Mouse (Mus musculus): ENCODE results near the gene Micall2. TPM values are rescaled to one million over a fixed set of nuclear protein-coding genes. Genes with fewer than 3 reads are reported as not detected.

Micall2 gene
- polyA plus RNA-seq, 1 experiment from 2014 or later, result 11.6 TPM

DNA sequence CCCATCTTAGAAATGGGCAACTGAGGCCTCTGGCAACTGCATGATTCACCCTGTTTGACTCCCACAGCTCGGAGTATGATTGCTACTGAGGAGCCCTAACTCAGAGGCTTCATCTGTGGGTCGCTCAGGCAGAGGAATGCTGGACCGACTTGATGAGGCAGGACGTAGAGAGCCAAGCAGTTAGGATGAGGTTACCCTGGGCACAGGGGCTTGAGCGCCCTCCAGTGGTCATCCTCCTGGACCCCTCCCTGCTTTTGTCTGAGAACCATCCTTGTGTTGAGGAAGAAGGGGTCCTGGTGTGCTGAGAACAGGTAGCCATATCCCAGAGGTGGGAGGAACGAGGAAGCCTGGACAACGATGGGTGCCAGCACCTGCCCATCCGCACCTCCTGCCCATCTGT is 66.8 kb downstream of the Micall2 start:
- Histone ChIP-seq H3K4me1 (ENCODE audit: control insufficient read depth, insufficient read depth, low read length) (no peaks in the 10 kb centered on the region), H3K4me3 (ENCODE audit: low read length) (no peak overlapping the region), H3K9ac (ENCODE audit: low read depth, low read length) (no peak overlapping the region), H3K9me3 (ENCODE audit: control insufficient read depth, low read length) (no peaks in the 10 kb centered on the region), H3K27me3 (replicated peaks; ENCODE audit: control insufficient read depth, insufficient read depth, low read length) (peaks cover 49% of the 10 kb centered on the region), H3K36me3 (ENCODE audit: control insufficient read depth, insufficient read depth, low read length) (no peaks in the 10 kb centered on the region), H3K27ac (ENCODE audit: low read length) (no peak overlapping the region), H3K4me2 (ENCODE audit: low read depth, low read length) (no peak overlapping the region)
- ATAC-seq, result no peak
- WGBS, result 20% methylated on average over 8 of the region's 8 CpGs

DNA sequence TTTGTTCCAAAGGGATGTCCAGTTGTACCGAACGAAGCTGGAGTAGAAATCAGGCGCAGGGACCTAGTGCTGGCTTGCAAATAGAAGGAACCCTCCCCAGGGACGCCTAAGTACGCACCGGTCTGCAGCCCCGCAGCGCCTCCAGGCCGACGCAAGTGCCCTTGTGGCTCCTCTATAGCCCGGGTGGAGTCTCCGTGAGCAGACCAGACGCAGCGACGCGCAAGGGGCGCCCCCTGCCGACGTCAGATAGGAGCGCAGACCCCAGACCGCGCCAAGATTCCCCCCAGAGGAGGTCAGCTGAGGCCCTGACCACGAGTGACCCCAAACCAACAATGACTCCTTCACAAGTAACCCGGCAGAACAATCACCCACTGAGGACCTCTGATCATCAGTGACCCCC is 67.6 kb downstream of the Micall2 start:
- H3K27me3 ChIP-seq (replicated peaks; ENCODE audit: control insufficient read depth, insufficient read depth, low read length), result peaks cover 46% of the 10 kb centered on the region
- no peak overlapping the region for H3K9ac ChIP-seq (ENCODE audit: low read depth, low read length)
- H3K36me3 ChIP-seq (ENCODE audit: control insufficient read depth, insufficient read depth, low read length), result no peaks in the 10 kb centered on the region
- H3K9me3 ChIP-seq (ENCODE audit: control insufficient read depth, low read length), result no peaks in the 10 kb centered on the region
- H3K4me3 ChIP-seq (ENCODE audit: low read length), result no peak overlapping the region; the same call in 1 of the 2 replicates
- H3K4me1 ChIP-seq (ENCODE audit: control insufficient read depth, insufficient read depth, low read length), result no peaks in the 10 kb centered on the region
- H3K4me2 ChIP-seq (ENCODE audit: low read depth, low read length), result no peak overlapping the region
- no peak overlapping the region for H3K27ac ChIP-seq (ENCODE audit: low read length)
- peak; percentile 77 for ATAC-seq
- 2% methylated on average over 24 of the region's 24 CpGs for WGBS

DNA sequence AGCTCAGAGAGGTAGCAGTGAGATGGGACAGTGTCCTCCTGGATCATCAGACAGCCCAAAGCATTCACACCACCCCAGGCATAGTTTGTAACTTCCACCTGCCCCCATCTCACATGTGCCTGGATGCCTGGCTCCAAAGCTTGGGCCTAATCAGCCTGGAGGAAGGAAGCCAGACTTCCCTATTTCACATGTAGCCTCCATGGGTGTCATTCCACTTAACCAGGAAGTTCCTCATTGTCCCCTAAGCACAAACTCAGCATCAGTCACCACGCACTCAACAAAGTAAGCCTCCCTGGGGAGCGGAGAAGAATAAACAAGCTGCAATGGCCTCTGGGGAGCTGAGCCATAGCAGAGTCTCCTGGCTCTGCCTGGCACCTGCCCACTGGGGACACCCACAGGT is 69.6 kb downstream of the Micall2 start:
- H3K27ac ChIP-seq (ENCODE audit: low read length), result no peak overlapping the region
- WGBS, result 41% methylated on average over 2 of the region's 2 CpGs

DNA sequence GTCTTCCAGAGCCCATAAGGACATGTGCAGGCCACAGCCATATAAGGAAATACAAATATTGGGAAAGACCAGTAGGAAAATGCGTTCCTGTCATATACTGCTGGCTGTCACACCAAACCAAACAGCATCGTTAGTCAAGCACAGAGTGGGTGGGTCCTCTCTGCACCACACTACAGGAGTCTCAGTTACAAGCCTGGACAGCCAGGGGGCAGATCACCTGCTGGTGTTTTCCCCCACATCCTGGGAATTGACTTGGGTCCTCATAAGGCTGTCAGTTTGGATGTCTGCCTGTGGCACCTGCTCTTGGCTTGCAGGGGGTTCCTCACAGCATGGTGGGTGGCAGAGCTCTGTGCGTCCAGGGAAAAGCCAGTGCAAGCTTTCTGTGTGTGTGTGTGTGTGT is 70.8 kb downstream of the Micall2 start:
- H3K4me2 ChIP-seq (ENCODE audit: low read depth, low read length), result no peak overlapping the region
- no peaks in the 10 kb centered on the region for H3K36me3 ChIP-seq (ENCODE audit: control insufficient read depth, insufficient read depth, low read length)
- H3K27ac ChIP-seq (ENCODE audit: low read length), result no peak overlapping the region
- WGBS, result 48% methylated on average over 3 of the region's 3 CpGs
- H3K27me3 ChIP-seq (replicated peaks; ENCODE audit: control insufficient read depth, insufficient read depth, low read length), result peaks cover 31% of the 10 kb centered on the region
- H3K4me3 ChIP-seq (ENCODE audit: low read length), result no peak overlapping the region
- no peaks in the 10 kb centered on the region for H3K4me1 ChIP-seq (ENCODE audit: control insufficient read depth, insufficient read depth, low read length)
- ATAC-seq, result no peak
- no peak overlapping the region for H3K9ac ChIP-seq (ENCODE audit: low read depth, low read length)
- no peaks in the 10 kb centered on the region for H3K9me3 ChIP-seq (ENCODE audit: control insufficient read depth, low read length)

More for the DNA sequence above, 69.6 kb downstream of the Micall2 start:
- H3K4me3 ChIP-seq (ENCODE audit: low read length), result no peak overlapping the region
- no peak overlapping the region for H3K9ac ChIP-seq (ENCODE audit: low read depth, low read length)
- H3K4me2 ChIP-seq (ENCODE audit: low read depth, low read length), result no peak overlapping the region
- H3K9me3 ChIP-seq (ENCODE audit: control insufficient read depth, low read length), result no peaks in the 10 kb centered on the region
- H3K27me3 ChIP-seq (replicated peaks; ENCODE audit: control insufficient read depth, insufficient read depth, low read length), result peaks cover 34% of the 10 kb centered on the region
- no peaks in the 10 kb centered on the region for H3K36me3 ChIP-seq (ENCODE audit: control insufficient read depth, insufficient read depth, low read length)
- ATAC-seq, result no peak
- no peaks in the 10 kb centered on the region for H3K4me1 ChIP-seq (ENCODE audit: control insufficient read depth, insufficient read depth, low read length)

DNA sequence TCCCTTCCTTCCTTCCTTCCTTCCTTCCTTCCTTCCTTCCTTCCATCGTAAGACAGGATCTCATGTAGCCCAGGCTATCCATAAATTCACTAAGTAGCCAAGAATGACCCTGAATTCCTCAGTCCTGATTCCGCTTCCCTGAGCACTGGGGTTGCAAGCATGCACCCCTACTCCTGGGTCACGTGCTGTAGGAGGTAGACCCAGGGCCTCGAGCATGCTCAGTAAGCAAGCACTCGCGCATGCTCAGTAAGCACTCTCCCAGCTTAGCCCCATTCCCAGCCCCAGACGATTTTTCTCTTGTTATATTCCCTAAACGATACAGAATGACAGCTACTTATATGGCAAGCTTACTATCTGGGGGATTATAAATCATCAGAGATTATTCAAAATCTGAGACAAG is 74.4 kb downstream of the Micall2 start:
- Histone ChIP-seq H3K4me3 (ENCODE audit: low read length) (no peak overlapping the region), H3K4me1 (ENCODE audit: control insufficient read depth, insufficient read depth, low read length) (peaks cover 10% of the 10 kb centered on the region), H3K27me3 (replicated peaks; ENCODE audit: control insufficient read depth, insufficient read depth, low read length) (peaks cover 23% of the 10 kb centered on the region), H3K9ac (ENCODE audit: low read depth, low read length) (no peak overlapping the region), H3K9me3 (ENCODE audit: control insufficient read depth, low read length) (no peaks in the 10 kb centered on the region), H3K27ac (ENCODE audit: low read length) (no peak overlapping the region), H3K4me2 (ENCODE audit: low read depth, low read length) (no peak overlapping the region), H3K36me3 (ENCODE audit: control insufficient read depth, insufficient read depth, low read length) (no peaks in the 10 kb centered on the region)
- WGBS, result 61% methylated on average over 7 of the region's 8 CpGs
- no peak for ATAC-seq

DNA sequence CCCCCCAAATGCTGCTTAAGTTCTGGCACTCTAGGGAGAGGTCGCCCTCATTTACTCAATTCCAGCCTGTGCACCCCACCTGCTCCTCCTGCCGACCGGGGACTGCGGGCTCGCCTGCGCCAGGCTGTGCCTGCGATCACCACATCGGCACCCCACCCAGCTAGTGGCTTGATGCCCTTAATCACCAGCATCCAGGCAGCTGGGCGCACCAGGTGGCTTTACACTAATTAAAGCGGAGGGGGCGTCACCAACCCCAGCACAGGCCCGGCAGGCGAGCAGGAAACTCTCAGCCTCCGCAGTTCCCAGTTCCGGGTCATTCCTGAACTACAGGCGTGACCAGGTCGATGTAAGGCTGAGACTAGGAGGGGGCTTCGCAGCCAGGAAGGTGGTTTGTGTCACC is 76.8 kb downstream of the Micall2 start:
- H3K4me3 ChIP-seq (ENCODE audit: low read length), result peak overlapping the region; percentile 1; the same call in 1 of the 2 replicates
- 5% methylated on average over 18 of the region's 18 CpGs for WGBS
- peak; percentile 39; the same call in 1 of the 2 replicates for ATAC-seq
- no peaks in the 10 kb centered on the region for H3K36me3 ChIP-seq (ENCODE audit: control insufficient read depth, insufficient read depth, low read length)
- H3K4me1 ChIP-seq (ENCODE audit: control insufficient read depth, insufficient read depth, low read length), result peaks cover 10% of the 10 kb centered on the region
- peaks cover 20% of the 10 kb centered on the region for H3K27me3 ChIP-seq (replicated peaks; ENCODE audit: control insufficient read depth, insufficient read depth, low read length)
- H3K9me3 ChIP-seq (ENCODE audit: control insufficient read depth, low read length), result no peaks in the 10 kb centered on the region
- no peak overlapping the region for H3K27ac ChIP-seq (ENCODE audit: low read length)
- H3K9ac ChIP-seq (ENCODE audit: low read depth, low read length), result peak overlapping the region; percentile 36; the same call in 1 of the 2 replicates
- peak overlapping the region; percentile 11; the same call in 1 of the 2 replicates for H3K4me2 ChIP-seq (ENCODE audit: low read depth, low read length)

DNA sequence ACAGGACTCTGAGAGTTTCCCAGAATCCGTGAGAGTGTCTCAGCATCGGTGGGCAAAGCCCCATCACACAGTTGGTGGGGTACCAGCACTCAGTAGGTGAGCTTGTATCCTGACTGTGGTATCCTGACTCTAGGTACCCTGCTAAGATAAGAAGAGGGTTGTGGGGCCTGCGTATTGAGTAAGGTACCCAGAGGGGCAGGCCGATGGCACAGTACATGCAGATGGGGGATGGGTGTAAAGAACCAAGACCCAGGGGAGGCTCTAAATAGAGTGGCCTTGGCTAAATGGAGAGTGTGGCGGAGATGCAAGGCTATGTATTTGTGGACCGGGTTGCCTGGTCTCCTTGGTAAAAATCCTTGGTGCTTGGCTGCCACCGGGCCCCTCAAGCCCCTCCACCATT is 77.3 kb downstream of the Micall2 start:
- Histone ChIP-seq H3K27me3 (replicated peaks; ENCODE audit: control insufficient read depth, insufficient read depth, low read length) (peaks cover 20% of the 10 kb centered on the region), H3K9ac (ENCODE audit: low read depth, low read length) (no peak overlapping the region), H3K4me1 (ENCODE audit: control insufficient read depth, insufficient read depth, low read length) (peaks cover 10% of the 10 kb centered on the region), H3K36me3 (ENCODE audit: control insufficient read depth, insufficient read depth, low read length) (no peaks in the 10 kb centered on the region), H3K4me2 (ENCODE audit: low read depth, low read length) (no peak overlapping the region; the same call in 1 of the 2 replicates), H3K4me3 (ENCODE audit: low read length) (no peak overlapping the region), H3K27ac (ENCODE audit: low read length) (no peak overlapping the region), H3K9me3 (ENCODE audit: control insufficient read depth, low read length) (no peaks in the 10 kb centered on the region)
- ATAC-seq, result no peak
- WGBS, result 37% methylated on average over 7 of the region's 7 CpGs

DNA sequence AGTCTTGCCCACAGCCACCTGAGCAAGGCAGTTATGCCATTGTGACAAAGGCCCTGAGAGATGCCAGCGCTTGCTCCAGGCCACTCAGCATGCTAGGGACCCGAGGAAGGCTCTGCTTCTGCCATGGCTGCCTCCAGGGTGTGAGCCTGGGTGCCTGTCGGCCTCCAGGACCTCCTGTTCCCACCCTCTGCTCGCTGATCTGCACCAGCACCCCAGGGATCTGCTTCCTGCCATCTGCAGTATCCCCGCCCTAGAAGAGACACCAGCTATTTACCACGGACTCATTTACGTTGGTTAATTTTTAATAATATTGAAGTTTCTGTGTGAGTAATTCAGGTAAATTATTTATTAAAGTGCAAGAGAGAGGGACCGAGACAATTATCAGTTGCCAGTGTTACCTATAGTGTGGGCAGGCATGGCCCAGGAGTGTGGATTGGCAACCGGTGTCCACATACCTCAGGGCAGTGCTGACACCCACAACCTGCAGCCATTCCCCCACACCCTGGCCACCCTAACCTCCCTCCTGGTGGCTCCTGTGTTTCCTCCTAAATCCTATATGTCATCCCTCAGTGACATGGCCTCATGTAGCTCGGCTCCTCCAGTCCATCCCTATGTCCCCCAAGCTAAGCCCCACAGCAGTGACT is 78.1 kb downstream of the Micall2 start:
- Histone ChIP-seq H3K27me3 (replicated peaks; ENCODE audit: control insufficient read depth, insufficient read depth, low read length) (peaks cover 23% of the 10 kb centered on the region), H3K4me1 (ENCODE audit: control insufficient read depth, insufficient read depth, low read length) (peaks cover 10% of the 10 kb centered on the region), H3K4me2 (ENCODE audit: low read depth, low read length) (no peak overlapping the region), H3K27ac (ENCODE audit: low read length) (no peak overlapping the region), H3K9ac (ENCODE audit: low read depth, low read length) (0 out of 2 replicates have a peak overlapping the region, but pooled peaks have one; percentile 25), H3K9me3 (ENCODE audit: control insufficient read depth, low read length) (no peaks in the 10 kb centered on the region), H3K36me3 (ENCODE audit: control insufficient read depth, insufficient read depth, low read length) (no peaks in the 10 kb centered on the region), H3K4me3 (ENCODE audit: low read length) (no peak overlapping the region)
- 49% methylated on average over 10 of the region's 10 CpGs for WGBS
- peak; percentile 80 for ATAC-seq
